Mouse (Mus musculus) mouse embryonic stem cell (cell line): ENCODE data around the gene Aloxe3.

ENCODE experiments used
- in situ Hi-C, 2 experiments: fragments of 300-500 bp; cut with MboI; formaldehyde crosslinking; loops; 1 replicate in 1 of 2; 3 replicates in 1 of 2; pipeline ENCODE4 v1.14.3; 2019 to 2020; ENCODE audit warnings: low sequenced_read_pairs in 2 of 2, low pct_unique_long_range_greater_than_20kb in 1 of 2, mixed read lengths in 1 of 2; ENCODE audit not compliant: unreplicated experiment in 1 of 2

The Aloxe3 gene

GRCm38 (mm10) chr11:69120221-69121000 lies 5.3 kb upstream of the Aloxe3 start, which contains the start of gene Hes7:
Gene Hes7 (plus strand): TSS chr11:69120404.
- in situ Hi-C loops = no loop called here

- in situ Hi-C loops = no loop called here
Measured at GRCm38 (mm10) chr11:69121001-69121740, 4.5 kb upstream of the Aloxe3 start.

- in situ Hi-C loops = no loop called here
Measured at GRCm38 (mm10) chr11:69121741-69122335, 3.9 kb upstream of the Aloxe3 start.

GRCm38 (mm10) chr11:69122336-69122951 lies 3.3 kb upstream of the Aloxe3 start, which contains the start of gene 9130213A22Rik:
Gene 9130213A22Rik (minus strand): TSS chr11:69122589.
- in situ Hi-C loops = no loop called here

GRCm38 (mm10) chr11:69123056-69123692 lies 2.5 kb upstream of the Aloxe3 start:
- in situ Hi-C loops = no loop called here

GRCm38 (mm10) chr11:69123693-69124497 lies 1.8 kb upstream of the Aloxe3 start:
- in situ Hi-C loops = no loop called here

GRCm38 (mm10) chr11:69124498-69124847 lies 1.2 kb upstream of the Aloxe3 start:
- in situ Hi-C loops = no loop called here

GRCm38 (mm10) chr11:69125041-69125851 lies 450 bp upstream of the Aloxe3 start:
- in situ Hi-C loops = no loop called here

- in situ Hi-C loops = no loop called here
Measured at GRCm38 (mm10) chr11:69125919-69126705, 416 bp downstream of the Aloxe3 start.

GRCm38 (mm10) chr11:69126706-69127095 lies 1.0 kb downstream of the Aloxe3 start:
- in situ Hi-C loops = no loop called here

GRCm38 (mm10) chr11:69128426-69129122 lies 2.9 kb downstream of the Aloxe3 start:
- in situ Hi-C loops = no loop called here

GRCm38 (mm10) chr11:69133566-69133922 lies 7.8 kb downstream of the Aloxe3 start:
- in situ Hi-C loops = no loop called here

GRCm38 (mm10) chr11:69133923-69134621 lies 8.4 kb downstream of the Aloxe3 start:
- in situ Hi-C loops = no loop called here

- in situ Hi-C loops = no loop called here
Measured at GRCm38 (mm10) chr11:69134622-69134968, 8.9 kb downstream of the Aloxe3 start.

- in situ Hi-C loops = no loop called here
Measured at GRCm38 (mm10) chr11:69135361-69135760, 9.7 kb downstream of the Aloxe3 start.
